Mouse (Mus musculus): ENCODE data around the gene 1520401A03Rik.

1520401A03Rik gene

DNA sequence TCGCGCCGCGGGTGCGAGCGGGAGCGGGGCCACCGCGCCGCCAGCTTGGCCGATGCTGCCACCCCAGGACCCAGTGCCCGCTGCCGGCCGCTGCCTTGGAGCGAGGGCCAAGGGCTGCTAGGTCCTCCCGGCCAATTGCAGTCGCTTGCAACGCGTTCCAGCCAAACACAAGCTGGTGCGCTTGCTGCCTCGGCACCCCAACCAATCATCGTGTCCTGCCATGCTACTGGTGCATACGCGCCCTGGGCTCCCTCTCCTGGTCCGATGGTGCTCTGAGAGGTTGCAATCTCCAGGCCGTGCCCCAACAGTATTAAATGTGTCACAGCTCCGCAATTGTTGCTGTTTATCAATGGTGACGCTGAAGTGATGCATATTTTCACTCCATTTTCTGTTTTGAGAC, 22.5 kb downstream of the 1520401A03Rik start:
- DNase-seq (ENCODE audit: low spot score) = peak; percentile 90

- peak; percentile 24 for DNase-seq (ENCODE audit: low spot score)
These were observed 23.2 kb downstream of the 1520401A03Rik start for GRCm38 (mm10) chr17:23699131-23700077.

DNA sequence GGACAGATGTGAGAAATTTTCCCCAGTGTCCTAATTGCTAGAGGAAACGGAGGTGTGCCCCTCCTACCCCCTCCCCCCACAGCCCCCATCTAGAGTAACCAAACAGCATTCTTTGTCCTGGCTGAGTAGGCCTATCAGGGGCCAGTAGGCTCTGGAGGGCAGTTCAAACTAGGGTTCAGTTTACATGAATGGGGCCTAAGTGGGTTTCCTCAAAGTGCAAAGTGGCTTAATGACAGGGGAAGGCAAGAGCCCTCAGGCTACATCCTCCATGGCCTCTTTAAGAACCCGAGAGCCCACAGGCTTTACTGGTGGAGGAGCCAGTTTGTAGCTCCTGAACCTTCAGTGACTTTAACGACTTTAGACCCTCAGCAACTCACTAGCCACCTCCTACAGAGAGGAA, 26.8 kb downstream of the 1520401A03Rik start:
- no peak for DNase-seq (ENCODE audit: low spot score)

- DNase-seq (ENCODE audit: low spot score) = no peak
These were observed 28.1 kb downstream of the 1520401A03Rik start for GRCm38 (mm10) chr17:23694491-23694890.

DNA sequence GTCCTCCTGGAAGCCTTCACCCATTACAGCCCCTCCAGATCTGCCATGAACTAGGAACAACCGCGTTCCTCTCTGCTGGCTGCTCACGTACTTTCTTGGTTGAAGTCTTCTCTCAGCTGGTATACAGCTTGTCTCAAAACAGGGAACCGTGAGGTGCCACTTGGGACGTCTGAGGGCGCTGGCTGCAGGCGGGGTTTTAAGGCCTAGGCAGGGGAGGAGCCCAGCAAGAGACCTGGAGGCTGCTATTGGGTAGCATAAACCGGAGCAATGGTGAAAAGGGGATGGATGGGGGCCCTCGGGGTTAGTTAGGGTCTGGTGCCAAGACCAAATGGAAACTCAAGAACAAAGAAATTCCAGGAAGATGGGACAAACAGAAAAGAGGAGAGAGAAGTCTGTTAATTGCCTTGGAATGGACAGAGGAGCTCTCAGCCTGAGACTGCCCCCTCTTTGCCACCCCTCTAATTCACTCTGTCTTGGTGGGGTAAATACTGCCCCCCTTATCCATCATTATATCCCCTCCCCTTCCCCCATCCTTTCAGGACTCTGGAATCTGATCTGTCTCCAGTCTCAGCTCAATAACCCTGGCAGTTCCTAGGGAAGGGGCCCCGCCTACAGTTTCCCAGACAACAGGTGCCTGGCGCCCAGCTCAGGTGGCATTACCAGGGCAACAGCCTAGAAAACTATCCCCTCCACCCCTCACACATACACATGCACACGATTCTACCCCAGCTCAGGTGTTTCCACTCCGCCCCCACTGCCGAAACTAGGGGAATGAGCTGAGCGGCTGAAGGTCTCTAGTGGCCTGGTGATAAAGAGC, 38.5 kb downstream of the 1520401A03Rik start, which contains the start of gene Cldn9:
Gene Cldn9, minus strand, starts transcription at position 171 of the 817 bp plus-strand sequence.
- no peak for DNase-seq (ENCODE audit: low spot score)

GRCm38 (mm10) chr17:23683226-23683625, 39.4 kb downstream of the 1520401A03Rik start:
- DNase-seq (ENCODE audit: low spot score) = no peak

- no peak for DNase-seq (ENCODE audit: low spot score)
These were observed 40.1 kb downstream of the 1520401A03Rik start for GRCm38 (mm10) chr17:23682530-23682929.

DNA sequence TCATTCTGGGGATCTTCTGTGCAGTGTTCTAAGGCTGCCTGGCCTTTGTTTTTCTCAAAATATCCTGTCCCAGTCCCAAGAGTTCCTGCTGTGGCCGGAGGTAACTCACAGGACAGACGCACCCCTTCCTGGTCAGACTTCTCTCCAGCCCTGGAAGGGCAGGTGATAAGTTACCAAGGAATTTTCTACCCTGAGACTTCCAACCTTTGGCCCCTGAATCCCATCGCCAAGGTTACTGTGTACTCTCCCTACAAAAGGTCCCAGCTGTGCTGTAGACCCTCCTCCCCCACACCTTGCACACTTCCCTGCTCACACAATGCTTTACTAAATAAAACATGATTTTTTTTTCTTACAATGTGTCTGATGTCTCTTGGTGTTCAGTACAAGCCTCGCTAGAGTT, 40.5 kb downstream of the 1520401A03Rik start:
- DNase-seq (ENCODE audit: low spot score) = no peak

DNA sequence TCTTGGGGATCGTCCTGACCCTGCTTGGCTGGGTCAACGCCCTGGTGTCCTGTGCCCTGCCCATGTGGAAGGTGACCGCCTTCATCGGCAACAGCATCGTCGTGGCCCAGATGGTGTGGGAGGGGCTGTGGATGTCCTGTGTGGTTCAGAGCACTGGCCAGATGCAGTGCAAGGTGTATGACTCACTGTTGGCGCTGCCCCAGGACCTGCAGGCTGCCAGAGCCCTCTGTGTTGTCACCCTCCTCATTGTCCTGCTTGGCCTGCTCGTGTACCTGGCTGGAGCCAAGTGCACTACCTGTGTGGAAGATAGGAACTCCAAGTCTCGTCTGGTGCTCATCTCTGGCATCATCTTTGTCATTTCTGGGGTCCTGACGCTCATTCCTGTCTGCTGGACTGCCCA, 41.5 kb downstream of the 1520401A03Rik start:
- no peak for DNase-seq (ENCODE audit: low spot score)

DNA sequence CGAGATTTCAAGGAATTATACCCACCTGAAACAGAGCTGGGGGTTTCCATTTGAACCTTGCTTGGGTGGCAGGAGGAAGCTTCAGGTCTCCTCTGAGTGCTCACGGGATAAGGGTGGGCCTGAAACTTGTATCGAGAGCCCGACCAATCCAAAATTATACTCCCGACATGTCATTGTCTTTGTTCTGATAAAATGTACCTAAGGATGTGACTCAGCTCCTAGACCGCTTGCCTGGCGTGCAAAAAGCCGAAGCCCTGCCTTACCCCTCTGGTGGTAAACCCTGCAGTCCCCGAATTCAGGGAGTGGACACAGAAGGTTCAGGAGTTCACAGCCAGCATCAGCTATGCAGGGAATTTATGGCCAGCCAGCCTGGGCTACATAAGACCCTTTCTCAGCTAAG, 42.2 kb downstream of the 1520401A03Rik start:
- no peak for DNase-seq (ENCODE audit: low spot score)

- no peak for DNase-seq (ENCODE audit: low spot score)
These were observed 43.3 kb downstream of the 1520401A03Rik start, which contains the start of gene Cldn6 for GRCm38 (mm10) chr17:23679127-23679835. Cldn6 (plus strand) TSS chr17:23679249.

- peak; percentile 82 for DNase-seq (ENCODE audit: low spot score)
These were observed 45.3 kb downstream of the 1520401A03Rik start, which contains the start of gene Tnfrsf12a for GRCm38 (mm10) chr17:23677236-23677679. Tnfrsf12a (minus strand) TSS chr17:23677468.

DNA sequence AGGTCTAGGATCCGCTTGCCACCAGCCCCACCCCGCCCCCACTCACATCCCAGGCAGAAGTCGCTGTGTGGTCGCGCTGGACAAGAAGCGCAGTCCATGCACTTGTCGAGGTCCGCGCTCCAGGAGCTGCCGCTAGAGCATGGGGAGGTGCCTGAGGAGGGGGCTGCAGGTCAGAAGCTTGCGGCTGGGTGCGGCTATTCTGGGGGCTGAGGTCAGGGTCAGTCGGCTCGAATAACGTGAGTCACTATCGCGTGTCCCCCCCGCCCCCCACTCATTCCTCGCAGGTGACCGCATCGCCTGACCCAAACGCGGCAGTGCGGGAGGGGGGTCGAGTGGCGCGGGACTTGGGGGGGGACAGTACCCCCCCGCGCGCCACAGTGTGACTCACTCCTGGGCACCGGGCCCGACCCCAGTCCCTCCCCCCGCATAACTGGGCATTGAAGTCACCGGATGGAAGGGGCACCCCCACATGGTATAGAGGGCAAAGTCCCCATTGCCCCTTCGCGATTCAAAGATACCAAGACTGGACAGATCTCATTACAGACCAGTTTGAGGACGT, 46.0 kb downstream of the 1520401A03Rik start:
- peak; percentile 28 for DNase-seq (ENCODE audit: low spot score)

GRCm38 (mm10) chr17:23675564-23676281, 46.9 kb downstream of the 1520401A03Rik start:
- no peak for DNase-seq (ENCODE audit: low spot score)

DNA sequence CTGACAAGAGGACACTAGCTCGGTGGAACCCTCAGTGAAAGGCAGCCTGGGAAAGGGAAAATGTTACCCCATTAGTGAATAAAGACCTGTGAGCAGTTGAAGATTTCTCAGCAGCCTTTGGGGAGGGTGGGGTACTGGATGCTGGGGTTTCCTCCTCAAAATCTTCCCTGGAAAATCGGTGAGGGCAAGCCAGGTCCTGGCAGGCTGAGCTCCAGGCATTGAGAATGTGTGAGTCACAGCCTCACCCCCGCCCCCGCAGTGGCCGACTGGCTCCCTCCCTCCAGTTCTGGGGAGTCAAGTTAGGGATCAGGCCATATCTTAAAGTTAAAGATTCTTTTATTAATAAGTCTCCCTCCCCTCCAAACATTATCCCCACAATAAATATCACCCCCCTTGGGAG, 47.5 kb downstream of the 1520401A03Rik start:
- no peak for DNase-seq (ENCODE audit: low spot score)

DNA sequence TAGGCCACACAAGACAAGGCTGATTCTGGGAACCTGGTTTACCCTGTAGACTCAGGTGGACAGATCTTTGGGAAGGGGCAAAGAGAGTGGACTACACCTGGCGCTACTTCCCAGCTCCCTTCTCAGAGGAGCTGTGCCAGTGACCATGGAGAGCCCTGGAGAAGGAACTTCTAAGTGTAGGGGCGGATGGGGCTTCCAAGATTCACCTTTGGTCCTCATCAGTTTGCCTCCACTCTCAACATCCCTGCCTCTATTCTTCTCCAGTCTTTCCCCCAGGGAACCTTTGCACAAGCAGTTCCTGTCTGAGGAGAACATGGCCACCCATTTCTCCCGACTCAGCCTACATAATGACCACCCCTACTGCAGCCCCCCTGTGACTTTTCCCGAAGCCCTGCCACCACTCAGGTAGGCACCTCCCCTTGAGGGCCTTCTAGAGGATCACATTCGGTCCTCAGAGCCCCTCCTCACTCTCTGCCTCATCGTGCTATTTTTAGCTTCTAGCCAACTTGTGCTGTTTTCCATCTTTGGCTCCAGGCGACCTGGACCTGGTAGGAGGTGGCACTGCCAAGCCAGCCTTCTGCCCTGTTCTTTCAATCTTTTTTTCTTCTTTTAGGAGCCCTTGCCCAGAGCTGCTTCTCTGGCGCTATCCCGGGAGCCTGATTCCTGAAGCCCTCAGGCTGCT, 48.2 kb downstream of the 1520401A03Rik start:
- no peak for DNase-seq (ENCODE audit: low spot score)

DNA sequence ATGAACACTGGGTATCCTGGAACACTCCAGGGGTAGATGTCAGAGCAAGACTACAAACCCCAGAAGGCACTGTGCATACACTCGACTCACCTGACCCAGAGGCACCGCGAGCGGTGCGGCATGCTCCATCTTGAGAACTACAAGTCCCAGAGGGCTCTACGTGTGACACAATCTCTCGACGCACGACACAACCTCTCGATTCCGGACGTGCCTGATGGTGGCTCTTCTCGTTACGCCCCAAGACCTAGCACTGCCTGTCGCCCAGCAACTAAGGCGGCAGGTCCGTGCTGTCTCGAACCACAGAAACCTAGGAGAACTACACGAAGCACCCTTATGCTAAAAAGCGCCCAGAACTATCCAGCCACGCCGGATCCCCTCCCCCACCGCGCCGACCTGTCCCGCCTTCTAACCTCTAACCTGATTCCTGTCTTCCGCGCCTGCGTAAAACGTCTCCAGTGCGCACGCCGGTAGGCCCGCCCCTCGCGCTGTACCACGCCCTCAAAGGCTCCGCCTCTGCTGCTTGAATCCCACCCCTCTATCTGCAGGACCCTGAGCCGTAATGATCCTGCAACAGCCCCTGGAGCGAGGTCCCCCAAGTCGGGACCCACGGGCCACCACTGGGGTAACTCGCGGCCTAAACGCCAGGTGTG, 49.0 kb downstream of the 1520401A03Rik start, which contains the start of the genes Hcfc1r1 and Thoc6:
Gene Hcfc1r1, plus strand, starts transcription at position 173 of the 650 bp plus-strand sequence.
Gene Thoc6, minus strand, starts transcription at position 459 of the 650 bp plus-strand sequence.
- peak; percentile 90 for DNase-seq (ENCODE audit: low spot score)

DNA sequence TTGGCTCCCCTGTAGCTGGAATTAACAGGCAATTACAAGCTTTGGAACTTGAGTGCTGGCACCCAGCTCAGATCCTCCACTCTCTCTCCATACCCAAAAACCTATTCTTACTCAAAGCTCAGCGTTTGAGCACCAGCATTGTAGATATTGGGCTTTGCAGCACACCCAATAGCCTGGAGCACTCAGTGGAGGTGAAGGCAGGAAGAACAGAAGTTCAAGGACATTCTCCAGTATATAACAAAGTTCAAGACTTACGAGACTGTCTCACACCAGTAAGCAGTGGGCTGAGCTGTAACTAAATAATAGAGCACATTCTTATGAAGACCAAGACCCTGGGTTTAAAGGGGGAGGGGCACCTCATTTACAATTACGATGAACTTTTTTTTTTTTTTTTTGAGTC, 49.8 kb downstream of the 1520401A03Rik start:
- no peak for DNase-seq (ENCODE audit: low spot score)

DNA sequence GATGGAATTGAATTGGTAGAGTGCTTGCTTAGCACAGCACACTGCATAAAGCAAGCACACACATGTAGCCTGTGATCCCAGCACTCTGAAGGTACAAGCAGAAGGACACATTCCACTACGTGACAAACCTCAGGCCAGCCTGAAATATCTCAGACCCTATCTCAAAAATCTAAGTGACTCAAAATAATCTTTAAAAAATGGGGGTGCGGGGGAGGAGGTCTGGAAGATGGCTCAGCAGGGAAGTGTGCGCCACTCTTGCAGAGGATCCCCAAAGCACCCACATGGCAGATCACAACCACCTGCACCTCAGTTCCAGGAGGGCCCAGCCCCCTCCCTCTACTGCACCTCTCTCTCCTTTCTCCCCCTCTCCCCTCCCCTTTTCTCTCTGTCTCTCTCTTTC, 51.1 kb downstream of the 1520401A03Rik start:
- DNase-seq (ENCODE audit: low spot score) = no peak

All from retina, embryonic 14.5 days (tissue).